Mouse (Mus musculus) limb, embryonic 15.5 days (tissue): ENCODE measurements around the gene Tas1r3. TPM values are rescaled to one million over a fixed set of nuclear protein-coding genes. Genes with fewer than 3 reads are reported as not detected.

Experiments
- ATAC-seq: fragments of 200-750 bp; cut with Nextera tagmentation; 2 replicates; pipeline ENCODE4 v1.8.0; 2017; ENCODE audit warnings: low read depth, moderate TSS enrichment; ENCODE audit not compliant: insufficient number of reproducible peaks, low FRiP score, low TSS enrichment
- H3K27ac ChIP-seq: fragments of 300-500 bp; sonication (generic); 2 replicates; pipeline ENCODE4 v1.5.1; 2015; ENCODE audit warnings: moderate library complexity, mild to moderate bottlenecking, inconsistent platforms
- H3K27me3 ChIP-seq: fragments of 300-500 bp; sonication (generic); 2 replicates; pipeline ENCODE4 v1.6.1; 2015; ENCODE audit warnings: inconsistent platforms
- H3K36me3 ChIP-seq: fragments of 300-500 bp; sonication (generic); 2 replicates; pipeline ENCODE4 v1.6.1; 2015; ENCODE audit warnings: inconsistent platforms
- H3K4me1 ChIP-seq: fragments of 300-500 bp; sonication (generic); 2 replicates; pipeline ENCODE4 v1.6.1; 2015; ENCODE audit warnings: inconsistent platforms
- H3K4me2 ChIP-seq: fragments of 300-500 bp; sonication (generic); 2 replicates; pipeline ENCODE4 v1.6.1; 2015; ENCODE audit warnings: mild to moderate bottlenecking, inconsistent platforms
- H3K4me3 ChIP-seq: fragments of 300-500 bp; sonication (generic); 2 replicates; pipeline ENCODE4 v1.5.1; 2015; ENCODE audit warnings: mild to moderate bottlenecking, inconsistent platforms
- H3K9ac ChIP-seq: fragments of 300-500 bp; sonication (generic); 2 replicates; pipeline ENCODE4 v1.6.1; 2015; ENCODE audit warnings: inconsistent platforms
- H3K9me3 ChIP-seq: fragments of 300-500 bp; sonication (generic); 2 replicates; pipeline ENCODE4 v1.6.1; 2016; ENCODE audit warnings: inconsistent platforms
- WGBS: fragments of 180-500 bp; shearing (Covaris S2); methylation state at CpG from one replicate; pipeline ENCODE4 v1.1.7; 2015; 5-methylcytosine and 5-hydroxymethylcytosine counted together
- polyA plus RNA-seq: library from polyadenylated mRNA; unstranded; fragments of >200 nt; fragmentation: Nextera tagmentation; extraction: Ambion mirVana; gene quantifications from 2 replicates; pipeline ENCODE4 v1.2.1, GENCODE M21; 2015

The Tas1r3 gene
- 0.32 and 0.42 TPM in 2 replicates for polyA plus RNA-seq

DNA sequence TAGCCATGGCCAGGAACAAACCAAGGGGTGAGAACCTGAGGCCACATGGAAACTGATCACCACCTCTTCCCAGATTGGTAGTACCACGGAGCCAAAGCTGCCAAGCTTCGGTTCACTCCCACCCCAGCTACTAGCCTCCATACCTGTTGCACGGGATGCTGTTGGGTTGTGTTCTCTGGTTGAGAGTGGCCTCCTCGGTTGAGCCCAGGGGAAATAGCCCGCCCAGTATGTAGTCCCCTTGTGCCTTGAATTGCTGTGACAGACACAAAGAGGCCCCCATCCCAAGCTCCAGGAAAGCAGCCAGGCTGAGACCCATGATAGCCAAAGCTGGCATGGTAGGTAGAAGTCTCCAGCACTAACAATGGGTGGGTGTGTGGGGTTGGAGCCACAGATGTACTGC lies at the start of gene Tas1r3:
Tas1r3 (minus strand) TSS at position 362 of the 400 bp plus-strand sequence.
- Histone ChIP-seq H3K9me3 (no peaks in the 10 kb centered on the region), H3K4me1 (no peaks in the 10 kb centered on the region), H3K4me3 (no peak within 1 kb of the TSS), H3K36me3 (peaks cover 47% of the 10 kb centered on the region), H3K27me3 (no peaks in the 10 kb centered on the region), H3K27ac (no peak within 1 kb of the TSS), H3K9ac (no peak within 1 kb of the TSS), H3K4me2 (no peak within 1 kb of the TSS)
- 84% methylated on average over 5 of the region's 5 CpGs for WGBS
- no peak for ATAC-seq

- no peak overlapping the region for H3K9ac ChIP-seq
- no peak overlapping the region for H3K4me3 ChIP-seq
- H3K27me3 ChIP-seq: no peaks in the 10 kb centered on the region
- H3K27ac ChIP-seq: no peak overlapping the region
- no peaks in the 10 kb centered on the region for H3K4me1 ChIP-seq
- H3K4me2 ChIP-seq: no peak overlapping the region
- peaks cover 32% of the 10 kb centered on the region for H3K36me3 ChIP-seq
- H3K9me3 ChIP-seq: no peaks in the 10 kb centered on the region
- 86% methylated on average over 4 of the region's 4 CpGs for WGBS
- no peak for ATAC-seq
These were observed 45.6 kb upstream of the Tas1r3 start for GRCm38 (mm10) chr4:155908751-155909150.

DNA sequence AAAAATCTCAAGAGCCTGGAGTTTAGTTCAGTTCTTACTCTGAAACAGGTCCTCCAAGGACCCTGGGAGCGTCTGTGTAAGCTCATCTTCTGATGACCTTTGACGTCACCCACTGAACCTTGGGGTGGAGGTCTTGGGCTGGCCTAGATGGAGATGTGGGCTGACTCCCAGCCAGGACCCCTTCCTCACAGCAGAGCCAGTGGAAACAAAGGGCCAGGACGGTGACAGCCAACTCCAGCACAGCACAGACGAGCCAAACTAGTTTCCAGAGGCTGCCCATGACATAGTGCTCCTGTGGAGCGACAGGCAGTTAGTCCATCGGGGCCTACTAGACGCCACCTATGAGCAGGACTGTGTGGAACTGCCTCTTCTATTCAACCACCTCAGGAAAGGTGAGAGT lies 45.1 kb upstream of the Tas1r3 start:
- Histone ChIP-seq H3K9ac (no peak overlapping the region), H3K4me1 (no peaks in the 10 kb centered on the region), H3K36me3 (peaks cover 36% of the 10 kb centered on the region), H3K27ac (no peak overlapping the region), H3K4me2 (no peak overlapping the region), H3K4me3 (no peak overlapping the region), H3K27me3 (no peaks in the 10 kb centered on the region), H3K9me3 (no peaks in the 10 kb centered on the region)
- 71% methylated on average over 7 of the region's 7 CpGs for WGBS
- ATAC-seq: no peak

- H3K36me3 ChIP-seq: peaks cover 49% of the 10 kb centered on the region
- 78% methylated on average over 11 of the region's 11 CpGs for WGBS
- no peaks in the 10 kb centered on the region for H3K9me3 ChIP-seq
- H3K4me1 ChIP-seq: no peaks in the 10 kb centered on the region
- no peak overlapping the region for H3K27ac ChIP-seq
- H3K4me3 ChIP-seq: no peak overlapping the region
- no peak overlapping the region for H3K4me2 ChIP-seq
- no peaks in the 10 kb centered on the region for H3K27me3 ChIP-seq
- H3K9ac ChIP-seq: no peak overlapping the region
- ATAC-seq: no peak
These were observed 43.8 kb upstream of the Tas1r3 start for GRCm38 (mm10) chr4:155907003-155907402.

DNA sequence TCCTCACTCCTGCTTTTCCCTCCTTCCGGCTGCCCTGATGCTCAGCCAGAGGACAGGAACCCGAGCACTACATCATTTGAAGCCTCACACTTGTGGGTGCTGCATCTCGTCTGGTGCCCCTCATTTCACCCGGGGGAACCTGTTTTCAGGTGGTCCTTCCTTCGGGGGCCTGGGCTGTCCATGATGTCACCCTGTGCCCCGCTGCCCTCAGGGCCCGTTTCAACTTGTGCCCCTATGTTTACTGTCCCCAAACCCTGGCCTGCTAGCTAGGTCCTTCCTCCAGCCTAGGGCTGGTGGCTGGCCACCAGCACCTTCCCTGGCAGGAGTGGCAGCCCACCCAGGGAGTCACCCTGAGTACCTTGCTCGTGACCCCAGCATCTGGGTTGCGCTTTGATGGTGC lies 43.0 kb upstream of the Tas1r3 start:
- 0 out of 2 replicates have a peak, but pooled peaks cover 2% of the 10 kb centered on the region for H3K4me1 ChIP-seq
- whole genome bisulfite sequencing: 73% methylated on average over 9 of the region's 9 CpGs
- no peaks in the 10 kb centered on the region for H3K27me3 ChIP-seq
- H3K27ac ChIP-seq: no peak overlapping the region
- no peak overlapping the region for H3K9ac ChIP-seq
- H3K9me3 ChIP-seq: no peaks in the 10 kb centered on the region
- no peak for ATAC-seq
- H3K4me2 ChIP-seq: no peak overlapping the region
- H3K4me3 ChIP-seq: no peak overlapping the region
- H3K36me3 ChIP-seq: peaks cover 58% of the 10 kb centered on the region

- ATAC-seq: no peak
- 0 out of 2 replicates have a peak, but pooled peaks cover 3% of the 10 kb centered on the region for H3K4me1 ChIP-seq
- no peak overlapping the region for H3K27ac ChIP-seq
- peaks cover 63% of the 10 kb centered on the region for H3K36me3 ChIP-seq
- H3K4me2 ChIP-seq: no peak overlapping the region
- no peak overlapping the region for H3K9ac ChIP-seq
- no peak overlapping the region for H3K4me3 ChIP-seq
- 88% methylated on average over 13 of the region's 13 CpGs for whole genome bisulfite sequencing
- H3K9me3 ChIP-seq: no peaks in the 10 kb centered on the region
- no peaks in the 10 kb centered on the region for H3K27me3 ChIP-seq
These were observed 42.5 kb upstream of the Tas1r3 start for GRCm38 (mm10) chr4:155905634-155906033.

DNA sequence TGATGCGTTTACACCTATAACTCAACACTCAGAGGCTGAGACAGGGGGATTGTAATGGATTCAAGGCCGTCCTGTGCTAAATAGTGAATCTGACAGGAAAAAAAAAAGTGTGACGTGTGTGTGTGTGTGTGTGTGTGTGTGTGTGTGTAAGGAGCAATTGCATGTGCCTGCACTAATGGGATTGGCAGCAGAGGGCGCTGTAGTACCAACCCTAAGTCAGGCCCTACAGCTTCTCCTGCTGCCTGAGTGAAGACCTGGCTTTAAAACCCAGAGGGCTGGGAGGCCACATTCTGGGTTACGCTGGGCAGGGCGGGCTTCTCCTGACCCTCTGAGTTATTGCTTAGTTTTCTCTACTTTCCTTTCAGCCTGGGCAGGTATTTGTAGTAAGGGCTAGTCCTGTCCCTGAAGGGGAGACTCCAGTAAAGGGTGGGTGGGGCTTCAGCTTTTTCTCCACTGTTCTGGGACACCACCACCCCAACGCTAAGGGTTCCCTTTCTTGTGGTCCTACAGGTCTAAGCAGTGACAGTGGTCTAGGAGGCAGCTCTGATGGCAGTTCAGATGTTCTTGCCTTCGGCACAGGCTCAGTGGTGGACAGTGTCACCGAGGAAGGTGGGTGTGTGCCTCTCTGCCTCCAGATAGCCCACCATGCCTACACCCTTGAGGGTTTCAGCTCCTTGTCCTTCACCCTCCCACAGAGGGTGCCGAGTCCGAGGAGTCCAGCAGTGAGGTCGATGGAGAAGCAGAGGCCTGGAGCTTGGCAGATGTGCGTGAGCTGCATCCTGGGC lies 41.3 kb upstream of the Tas1r3 start:
- WGBS: 88% methylated on average over 13 of the region's 13 CpGs
- no peak overlapping the region for H3K27ac ChIP-seq
- H3K4me1 ChIP-seq: 0 out of 2 replicates have a peak, but pooled peaks cover 3% of the 10 kb centered on the region
- no peaks in the 10 kb centered on the region for H3K9me3 ChIP-seq
- peaks cover 74% of the 10 kb centered on the region for H3K36me3 ChIP-seq
- H3K4me2 ChIP-seq: no peak overlapping the region
- H3K27me3 ChIP-seq: no peaks in the 10 kb centered on the region
- ATAC-seq: no peak
- no peak overlapping the region for H3K9ac ChIP-seq
- no peak overlapping the region for H3K4me3 ChIP-seq

GRCm38 (mm10) chr4:155903246-155903645 lies 40.1 kb upstream of the Tas1r3 start:
- Histone ChIP-seq H3K4me3 (no peak overlapping the region), H3K36me3 (peaks cover 87% of the 10 kb centered on the region), H3K4me2 (no peak overlapping the region), H3K27ac (no peak overlapping the region), H3K4me1 (0 out of 2 replicates have a peak, but pooled peaks cover 3% of the 10 kb centered on the region), H3K9ac (no peak overlapping the region), H3K9me3 (no peaks in the 10 kb centered on the region), H3K27me3 (no peaks in the 10 kb centered on the region)
- WGBS: 93% methylated on average over 13 of the region's 13 CpGs
- ATAC-seq: no peak

GRCm38 (mm10) chr4:155901205-155901604 lies 38.0 kb upstream of the Tas1r3 start:
- H3K9me3 ChIP-seq: no peaks in the 10 kb centered on the region
- H3K4me1 ChIP-seq: 0 out of 2 replicates have a peak, but pooled peaks cover 3% of the 10 kb centered on the region
- 78% methylated on average over 3 of the region's 3 CpGs for WGBS
- H3K4me3 ChIP-seq: no peak overlapping the region
- ATAC-seq: no peak
- H3K27me3 ChIP-seq: no peaks in the 10 kb centered on the region
- no peak overlapping the region for H3K4me2 ChIP-seq
- H3K27ac ChIP-seq: no peak overlapping the region
- no peak overlapping the region for H3K9ac ChIP-seq
- H3K36me3 ChIP-seq: peaks cover 92% of the 10 kb centered on the region

DNA sequence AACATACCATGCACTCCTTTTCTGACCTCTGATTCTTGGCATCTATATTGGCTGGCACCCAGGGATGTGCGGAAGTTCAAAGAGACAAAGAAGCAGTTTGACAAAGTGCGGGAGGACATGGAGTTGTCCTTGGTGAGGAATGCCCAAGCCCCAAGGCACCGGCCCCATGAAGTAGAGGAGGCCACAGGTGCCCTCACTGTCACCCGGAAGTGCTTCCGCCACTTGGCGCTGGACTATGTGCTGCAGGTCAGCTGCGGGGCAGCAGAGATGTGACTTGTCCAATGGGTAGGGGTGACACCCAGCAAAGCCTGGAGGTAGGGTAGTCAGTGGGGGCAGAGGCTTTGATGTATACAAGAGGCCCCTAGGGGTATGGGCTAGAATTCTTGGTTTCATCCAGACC lies 36.2 kb upstream of the Tas1r3 start:
- WGBS: 92% methylated on average over 7 of the region's 7 CpGs
- Histone ChIP-seq H3K9me3 (no peaks in the 10 kb centered on the region), H3K4me3 (no peak overlapping the region), H3K4me1 (peaks cover 18% of the 10 kb centered on the region), H3K9ac (no peak overlapping the region), H3K36me3 (peaks cover 77% of the 10 kb centered on the region), H3K4me2 (no peak overlapping the region), H3K27ac (no peak overlapping the region), H3K27me3 (no peaks in the 10 kb centered on the region)
- no peak for ATAC-seq

DNA sequence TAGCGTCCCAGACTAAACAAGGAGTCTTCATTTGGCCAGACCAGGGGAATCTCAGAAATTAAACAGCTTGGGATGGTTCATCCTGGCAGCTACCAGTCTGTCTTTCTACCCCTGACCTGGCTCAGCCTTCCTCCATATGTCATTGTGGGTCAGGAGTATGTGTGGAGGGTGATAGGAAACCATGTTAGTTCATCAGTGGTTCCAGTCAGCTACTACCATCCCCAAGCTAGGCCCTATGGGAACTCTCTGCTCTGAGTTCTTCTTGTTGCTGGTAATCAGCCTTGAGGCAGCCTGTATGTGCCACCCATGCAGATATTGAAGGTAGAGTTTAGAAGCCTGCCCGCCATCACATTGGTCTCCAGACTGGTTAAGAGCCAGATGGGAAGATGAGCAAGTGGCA lies 35.2 kb upstream of the Tas1r3 start:
- 96% methylated on average over 2 of the region's 2 CpGs for WGBS
- H3K9me3 ChIP-seq: no peaks in the 10 kb centered on the region
- no peak overlapping the region for H3K4me2 ChIP-seq
- H3K27me3 ChIP-seq: no peaks in the 10 kb centered on the region
- no peak overlapping the region for H3K9ac ChIP-seq
- H3K36me3 ChIP-seq: peaks cover 67% of the 10 kb centered on the region
- H3K4me1 ChIP-seq: peaks cover 28% of the 10 kb centered on the region
- ATAC-seq: no peak
- no peak overlapping the region for H3K4me3 ChIP-seq
- H3K27ac ChIP-seq: no peak overlapping the region

GRCm38 (mm10) chr4:155896461-155896860 lies 33.3 kb upstream of the Tas1r3 start:
- Histone ChIP-seq H3K9ac (no peak overlapping the region), H3K4me2 (no peak overlapping the region), H3K4me3 (no peak overlapping the region), H3K27ac (no peak overlapping the region), H3K9me3 (no peaks in the 10 kb centered on the region), H3K36me3 (peaks cover 48% of the 10 kb centered on the region), H3K4me1 (peaks cover 37% of the 10 kb centered on the region), H3K27me3 (no peaks in the 10 kb centered on the region)
- ATAC-seq: no peak
- 98% methylated on average over 12 of the region's 12 CpGs for WGBS
